Mouse (Mus musculus) mesoderm, embryonic 11.5 days (tissue): ENCODE measurements at regions not wholly inside any gene's neighbourhood (a gene's known extent, or its start where the extent isn't known, plus 50 kb on each side); places are given as distances from the start of the nearest gene placed in this dataset.
A peak's percentile ranks its signal among the peaks of the same experiment; 100 is the strongest.

Experiments
- DNase-seq: peaks from one replicate; pipeline ENCODE4 v3.0.0-alpha.2; 2012; ENCODE audit warnings: low read depth, low spot score

DNA sequence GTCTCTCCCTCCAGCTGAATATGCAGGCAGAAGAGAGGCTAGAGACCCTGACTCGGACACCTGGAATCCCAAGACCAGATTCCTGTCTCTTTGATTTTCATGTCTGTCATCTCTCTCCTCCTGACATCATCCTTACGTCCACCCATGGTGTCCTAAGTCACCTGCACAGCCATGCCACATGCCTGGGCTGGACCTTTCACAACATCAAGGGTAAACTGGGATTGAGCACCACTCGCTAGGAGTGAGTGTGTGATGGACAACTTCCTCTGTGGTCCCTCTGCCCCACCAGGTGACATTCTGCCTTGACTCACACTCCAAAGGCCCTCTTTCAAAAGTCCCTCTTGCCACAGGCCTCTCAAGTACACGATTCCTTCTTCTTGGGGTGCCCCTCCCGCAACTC is 244.1 kb downstream of the Bcl11b start:
- DNase-seq, result no peak

GRCm38 (mm10) chr12:107759911-107760310 is 243.5 kb downstream of the Bcl11b start:
- DNase-seq, result no peak

DNA sequence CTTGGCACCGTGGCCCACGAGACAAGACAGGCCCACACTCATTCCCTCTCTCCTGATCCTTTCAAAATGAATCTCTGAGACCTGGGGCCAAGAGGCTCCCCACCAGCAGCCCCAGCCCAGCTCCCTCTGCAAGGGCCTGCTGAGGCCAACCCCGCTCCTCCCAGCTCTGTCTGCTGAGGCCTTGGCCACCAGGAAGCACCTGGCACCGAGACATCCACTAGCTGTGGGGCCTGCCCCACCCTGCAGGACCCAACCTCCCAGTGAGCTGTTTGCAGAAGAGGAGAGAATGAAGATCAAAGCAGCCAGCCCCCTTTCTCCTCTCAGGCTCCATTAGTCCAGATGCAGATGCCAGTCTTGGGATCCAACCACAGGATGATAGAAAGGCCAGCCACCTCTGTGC is 241.3 kb downstream of the Bcl11b start:
- no peak for DNase-seq

DNA sequence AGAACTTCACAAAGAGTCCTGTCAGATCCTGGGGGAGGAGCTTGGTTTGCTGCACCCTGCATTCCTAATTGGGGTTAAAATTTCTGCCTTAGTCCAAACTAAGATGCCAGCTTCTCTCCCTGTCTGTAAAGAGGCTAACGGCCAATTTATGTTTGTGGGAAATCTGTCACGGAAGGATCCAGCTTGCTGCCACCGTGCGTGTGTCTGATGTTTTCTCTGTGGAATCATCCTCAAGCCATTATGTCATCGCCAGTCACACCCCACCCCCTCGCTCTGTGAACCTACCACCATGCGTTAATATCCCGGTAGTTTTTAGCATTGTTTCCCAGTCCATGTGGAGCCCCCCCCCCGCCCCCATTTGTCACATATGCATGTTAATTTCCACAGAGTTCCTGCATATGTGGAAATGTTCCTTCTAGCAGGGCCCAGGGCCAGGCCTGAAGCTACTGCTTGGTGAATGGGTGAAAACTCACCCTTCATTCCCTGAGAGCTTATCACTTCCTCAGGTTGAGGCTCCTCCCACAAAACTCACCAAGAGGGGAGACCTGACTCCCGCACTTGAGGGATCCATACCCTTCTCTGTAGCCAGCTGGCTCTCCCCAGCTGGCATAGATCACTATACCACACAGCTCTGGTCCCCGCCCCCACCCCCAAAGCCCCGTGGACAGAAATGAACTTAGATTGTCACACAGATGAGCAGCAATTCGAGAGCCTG is 233.4 kb downstream of the Bcl11b start:
- no peak for DNase-seq

- no peak for DNase-seq
Measured at GRCm38 (mm10) chr12:107770516-107770836, 232.9 kb downstream of the Bcl11b start.

- no peak for DNase-seq
Measured at GRCm38 (mm10) chr12:107771325-107771724, 232.1 kb downstream of the Bcl11b start.

GRCm38 (mm10) chr12:107771809-107772208 is 231.6 kb downstream of the Bcl11b start:
- no peak for DNase-seq

DNA sequence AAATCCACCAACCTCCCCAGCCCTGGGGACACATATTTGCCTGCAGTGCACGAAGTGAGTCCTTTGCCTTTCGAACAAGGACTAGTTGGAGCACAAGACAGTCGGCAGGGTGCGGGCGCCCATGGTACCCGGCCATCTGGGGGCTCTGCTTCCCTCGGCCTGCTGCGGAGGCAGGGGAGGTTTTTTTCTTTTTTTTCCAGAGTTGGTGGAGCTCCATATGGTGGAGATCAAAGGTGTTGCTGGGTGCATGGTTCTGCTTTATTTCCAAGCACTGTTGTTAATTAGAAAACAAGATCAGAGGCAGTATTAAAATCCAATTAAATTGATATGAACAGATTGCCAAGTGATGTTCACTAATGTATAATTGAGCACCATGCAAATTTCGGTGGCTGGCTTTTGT is 225.4 kb downstream of the Bcl11b start:
- DNase-seq, result no peak

- DNase-seq, result no peak
Measured at GRCm38 (mm10) chr12:107779306-107780057, 223.9 kb downstream of the Bcl11b start.

GRCm38 (mm10) chr12:107782147-107782546 is 221.3 kb downstream of the Bcl11b start:
- no peak for DNase-seq

DNA sequence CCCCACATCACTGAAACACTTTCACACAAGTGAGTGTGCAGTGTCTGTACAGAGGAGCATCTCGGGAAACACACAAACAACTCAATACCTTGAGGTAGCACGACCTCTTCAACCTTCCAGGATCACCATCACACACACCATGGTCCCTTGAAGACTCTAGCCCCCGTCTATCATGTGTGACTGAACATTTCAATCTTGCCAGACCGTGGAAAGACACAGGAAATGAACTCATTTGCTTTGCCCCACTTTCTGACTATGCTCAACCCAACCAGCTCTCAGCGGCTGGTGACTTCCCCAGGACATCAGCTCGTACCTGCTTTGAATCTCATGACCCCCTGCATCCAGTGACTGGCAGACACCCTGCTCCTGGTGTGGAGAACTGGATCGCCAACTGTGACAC is 219.6 kb downstream of the Bcl11b start:
- no peak for DNase-seq

DNA sequence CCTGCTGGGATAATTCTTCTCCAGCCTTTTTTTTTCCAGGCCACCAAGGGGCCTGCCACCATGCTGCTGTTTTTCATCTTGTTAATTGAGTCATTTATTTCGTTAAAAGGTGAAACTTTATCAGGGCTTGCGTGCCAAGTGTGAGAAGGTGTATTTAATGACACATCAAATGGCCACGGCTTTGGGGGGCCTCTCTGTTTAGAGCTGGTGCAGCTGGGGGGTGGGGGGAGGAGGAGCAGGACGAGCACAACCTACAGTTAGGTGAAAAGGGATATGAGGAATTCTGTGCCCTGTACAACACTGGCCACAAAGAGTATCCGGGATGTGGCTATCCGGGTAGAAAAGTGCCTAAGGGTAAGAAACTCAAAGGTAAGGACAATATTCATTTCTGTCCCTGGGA is 213.6 kb downstream of the Bcl11b start:
- DNase-seq, result no peak

- DNase-seq, result no peak
Measured at GRCm38 (mm10) chr12:107800296-107800695, 203.1 kb downstream of the Bcl11b start.

GRCm38 (mm10) chr12:107807634-107808033 is 195.8 kb downstream of the Bcl11b start:
- DNase-seq, result peak; percentile 65

DNA sequence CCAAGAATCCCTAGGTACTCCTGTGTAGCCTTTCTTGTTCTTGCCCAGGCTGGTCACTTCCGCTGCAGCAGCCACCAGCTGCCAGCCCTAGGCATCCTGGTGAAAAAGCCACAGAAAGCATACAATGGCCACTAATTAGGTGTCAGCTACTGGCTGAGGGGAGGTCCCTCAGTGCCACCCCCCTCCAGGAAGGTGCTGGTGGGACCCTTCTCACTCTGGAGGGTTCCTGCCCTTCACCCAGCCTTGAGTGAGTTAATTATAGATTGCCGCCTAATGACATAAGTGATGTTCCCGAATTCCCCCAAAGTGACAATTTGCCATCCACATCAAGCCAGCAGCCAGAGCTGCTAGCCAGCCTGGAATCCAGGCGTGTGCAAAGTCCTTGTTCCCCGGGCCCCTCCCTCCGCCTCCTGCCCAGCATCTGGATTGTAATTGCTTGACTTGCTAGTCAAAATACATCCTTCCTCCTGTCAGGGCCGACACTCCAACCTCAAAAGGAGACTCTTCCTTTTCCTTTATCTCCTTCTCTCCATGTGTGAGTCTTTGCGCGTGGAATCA is 195.2 kb downstream of the Bcl11b start:
- DNase-seq, result no peak

DNA sequence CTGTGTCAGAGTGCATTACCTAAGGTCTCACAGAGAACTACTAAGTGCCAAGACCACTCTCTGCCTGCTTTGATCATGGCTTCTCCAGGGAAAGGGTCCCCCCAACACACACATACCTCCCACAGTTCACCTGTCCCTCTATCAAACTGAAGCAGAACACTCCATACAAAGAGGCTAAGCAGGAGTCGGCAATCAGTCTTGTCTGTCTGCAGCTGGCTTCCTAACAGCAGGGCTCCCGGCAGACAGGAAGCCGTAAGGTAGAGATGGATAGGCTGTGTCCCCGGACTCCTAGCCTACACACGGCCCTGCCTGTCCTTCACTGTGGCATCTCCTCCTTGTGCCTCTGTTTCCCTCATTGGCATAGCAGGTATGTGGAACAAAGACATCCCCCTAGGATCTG is 192.2 kb downstream of the Bcl11b start:
- DNase-seq, result no peak

DNA sequence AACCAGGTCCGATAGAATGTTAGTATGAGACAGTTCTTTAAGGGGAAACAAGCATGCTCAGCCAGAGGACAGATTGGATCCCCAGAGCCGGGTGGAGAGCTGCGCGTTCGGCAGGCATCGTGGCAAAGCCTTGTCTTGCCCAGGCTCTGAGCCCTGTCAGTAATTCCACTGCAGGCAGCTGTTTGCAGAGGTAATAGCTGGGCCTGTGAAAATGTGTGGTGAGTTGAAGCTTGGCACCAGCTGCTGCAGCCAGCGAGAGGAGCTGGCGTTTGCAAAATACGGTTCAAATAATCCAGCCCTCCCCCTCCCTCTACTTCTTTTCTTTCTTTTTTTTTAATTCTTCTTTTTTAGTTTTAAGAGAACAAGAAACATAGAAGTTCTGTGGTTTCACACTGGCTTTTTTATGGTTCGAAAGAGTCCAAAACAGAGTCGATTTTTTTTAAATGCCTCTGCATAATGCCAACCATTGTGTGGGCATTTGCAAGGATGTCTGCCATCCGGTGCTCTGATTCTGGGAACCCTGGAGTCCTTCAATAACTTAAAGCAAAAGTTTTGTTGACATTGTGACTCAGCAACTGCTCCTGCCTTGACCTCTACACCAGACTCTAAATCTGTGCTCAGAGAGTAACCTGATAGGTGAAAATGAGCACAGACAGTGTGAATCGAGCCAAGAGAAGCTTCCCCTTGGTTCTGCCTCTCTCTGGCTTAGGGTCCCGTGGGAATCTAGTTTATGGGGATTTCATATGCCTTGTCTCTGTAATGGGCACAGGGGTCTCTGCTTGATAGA is 190.7 kb downstream of the Bcl11b start:
- DNase-seq, result no peak

DNA sequence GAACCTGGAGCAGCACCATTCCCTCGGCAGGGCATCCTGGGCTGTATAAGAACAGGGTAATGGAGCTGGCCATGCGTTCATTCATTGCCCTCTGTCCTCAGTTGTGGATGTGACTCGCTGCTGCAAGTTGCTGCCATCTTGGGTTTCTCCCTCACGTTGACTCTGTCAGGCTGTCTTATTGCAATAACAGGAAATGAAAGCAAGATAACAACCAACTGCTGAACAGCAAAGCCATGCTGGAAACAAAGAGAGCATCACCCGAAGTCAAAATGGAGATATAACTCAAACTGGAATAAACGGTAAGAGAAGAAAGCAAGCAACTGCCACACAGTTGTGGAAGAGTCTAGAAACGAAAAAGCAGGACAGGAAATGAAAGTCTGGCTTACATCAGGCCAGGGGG is 188.5 kb downstream of the Bcl11b start:
- DNase-seq, result no peak

DNA sequence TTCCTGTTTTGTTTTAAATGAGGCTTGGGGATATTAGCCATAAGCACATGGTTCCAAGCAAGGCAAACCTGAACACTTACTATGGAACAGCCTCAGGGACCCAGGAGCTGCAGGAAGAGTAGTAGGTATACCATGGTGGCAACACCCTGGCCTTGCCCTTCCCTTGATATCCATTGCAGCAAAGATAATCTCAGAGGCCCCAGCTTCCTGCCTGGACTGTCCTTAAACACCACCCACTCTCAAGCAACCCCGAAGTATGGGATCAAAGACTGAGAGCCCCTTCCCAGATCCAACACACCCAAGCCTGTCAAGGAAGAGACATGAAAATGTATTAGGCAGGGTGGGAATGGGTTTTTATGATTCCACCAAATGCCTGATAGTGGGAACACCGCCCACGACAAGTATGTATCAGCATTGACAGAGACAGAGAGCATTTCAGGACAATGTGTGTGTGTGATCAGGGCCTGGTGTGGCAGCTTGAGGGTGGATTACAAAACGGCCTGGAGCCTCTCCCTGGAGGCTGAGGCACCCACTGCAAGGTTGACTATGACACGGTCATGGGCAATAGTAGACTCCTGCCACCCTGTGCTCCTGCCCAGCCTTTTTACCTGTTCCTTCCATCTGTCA is 179.5 kb downstream of the Bcl11b start:
- no peak for DNase-seq

GRCm38 (mm10) chr12:107825921-107826320 is 177.5 kb downstream of the Bcl11b start:
- no peak for DNase-seq

- no peak for DNase-seq
Measured at GRCm38 (mm10) chr12:107831400-107832128, 171.8 kb downstream of the Bcl11b start.
